Comparison of ENCODE assay signal across 15 mouse cellular contexts in the genomic region with DNA sequence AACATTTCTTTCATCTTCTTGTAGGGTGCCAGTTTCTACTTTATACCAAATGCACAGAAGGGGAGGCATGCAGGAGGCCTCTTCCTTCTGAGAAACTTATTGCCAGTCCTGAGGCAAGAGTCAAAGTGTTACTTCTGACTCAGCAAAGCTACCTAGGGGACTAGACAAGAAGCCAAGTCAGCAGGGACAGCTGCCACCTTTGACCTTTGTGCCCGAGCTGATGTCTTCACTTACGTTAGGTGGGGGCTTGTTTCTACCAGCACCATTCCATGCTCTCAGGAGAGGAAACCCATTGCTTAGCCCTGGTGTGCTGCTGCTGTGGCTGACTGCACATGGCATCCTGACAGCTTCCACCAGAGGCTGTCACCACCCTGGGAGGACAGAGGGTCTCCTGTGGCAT. TPM values are rescaled to one million over a fixed set of nuclear protein-coding genes. Genes with fewer than 3 reads are reported as not detected.
DNase-seq lines count a peak whose midpoint lies in the region; ATAC-seq and TF ChIP-seq lines count a peak whose summit lies in the region.
"Had no signal": no experiment of that assay in that cellular context is flagged by ENCODE, and none has a peak within 500 bp of the region (broad histone marks: within the 10 kb centered on the region; RNA-seq: fewer than 3 reads in every experiment).

No protein-coding gene starts in this region.

- no peak overlapping the region for H3K4me3 ChIP-seq in hindbrain, embryonic 12.5 days
- H3K4me3 ChIP-seq in hindbrain, postnatal 0 days (ENCODE audit: low read length), result no peak overlapping the region
- no peak overlapping the region for H3K4me3 ChIP-seq in kidney, adult 2 months (ENCODE audit: insufficient read depth, low read depth, low read length)
- no peak overlapping the region for H3K4me3 ChIP-seq in liver, embryonic 12.5 days

- TF ChIP-seq POLR2A in kidney, adult 2 months (IDR thresholded peaks at IDR 0.05; ENCODE audit: low read depth, low read length), result no peak

- H3K4me1 ChIP-seq in hindbrain, embryonic 12.5 days, result peaks cover 21% of the 10 kb centered on the region
- H3K4me1 ChIP-seq in hindbrain, postnatal 0 days (ENCODE audit: insufficient read depth, low read length), result no peaks in the 10 kb centered on the region
- H3K4me1 ChIP-seq in kidney, adult 2 months (ENCODE audit: control insufficient read depth, insufficient read depth, low read length), result peaks cover 23% of the 10 kb centered on the region; the same call in 1 of the 2 replicates
- peaks cover 90% of the 10 kb centered on the region for H3K4me1 ChIP-seq in liver, embryonic 12.5 days

- H3K36me3 ChIP-seq in hindbrain, embryonic 12.5 days, result no peaks in the 10 kb centered on the region
- no peaks in the 10 kb centered on the region for H3K36me3 ChIP-seq in hindbrain, postnatal 0 days (ENCODE audit: insufficient read depth, low read length)
- no peaks in the 10 kb centered on the region for H3K36me3 ChIP-seq in kidney, adult 2 months (ENCODE audit: control insufficient read depth, insufficient read depth, low read length)
- no peaks in the 10 kb centered on the region for H3K36me3 ChIP-seq in liver, embryonic 12.5 days

- 20% methylated on average over 2 of the region's 2 CpGs for WGBS in hindbrain, embryonic 12.5 days
- WGBS in hindbrain, postnatal 0 days, result 34% methylated on average over 2 of the region's 2 CpGs
- 49% methylated on average over 2 of the region's 2 CpGs for WGBS in kidney, adult 2 months
- 65% methylated on average over 2 of the region's 2 CpGs for WGBS in liver, embryonic 12.5 days (ENCODE audit: insufficient replicate concordance)

- no peak for TF ChIP-seq CTCF in hindbrain, postnatal 0 days (IDR thresholded peaks at IDR 0.05; ENCODE audit: low read depth)
- TF ChIP-seq CTCF in kidney, adult 2 months (conservative IDR thresholded peaks at IDR 0.05; ENCODE audit: insufficient read depth, insufficient read length, low read depth, low read length), result no peak

- H3K27me3 ChIP-seq in hindbrain, embryonic 12.5 days, result no peaks in the 10 kb centered on the region
- no peaks in the 10 kb centered on the region for H3K27me3 ChIP-seq in hindbrain, postnatal 0 days (ENCODE audit: insufficient read depth, low read length)
- H3K27me3 ChIP-seq in kidney, adult 2 months (replicated peaks; ENCODE audit: control insufficient read depth, insufficient read depth, low read length), result no peaks in the 10 kb centered on the region
- H3K27me3 ChIP-seq in liver, embryonic 12.5 days (replicated peaks), result no peaks in the 10 kb centered on the region

- 0 out of 2 replicates have a peak, but pooled peaks have one; percentile 49 for ATAC-seq in hindbrain, embryonic 12.5 days (ENCODE audit: low FRiP score)
- no peak for ATAC-seq in hindbrain, postnatal 0 days
- ATAC-seq in liver, embryonic 12.5 days, result no peak
- ATAC-seq: forebrain, embryonic 14.5 days had no signal

- H3K4me2 ChIP-seq in hindbrain, embryonic 12.5 days (replicated peaks), result no peak overlapping the region
- H3K4me2 ChIP-seq in hindbrain, postnatal 0 days (ENCODE audit: low read depth, low read length), result no peak overlapping the region
- H3K4me2 ChIP-seq in liver, embryonic 12.5 days, result peak overlapping the region; percentile 59; the same call in 1 of the 2 replicates

- no peaks in the 10 kb centered on the region for H3K9me3 ChIP-seq in hindbrain, embryonic 12.5 days (replicated peaks)
- H3K9me3 ChIP-seq in hindbrain, postnatal 0 days (ENCODE audit: low read length), result no peaks in the 10 kb centered on the region
- no peaks in the 10 kb centered on the region for H3K9me3 ChIP-seq in liver, embryonic 12.5 days (replicated peaks)

- H3K27ac ChIP-seq in hindbrain, embryonic 12.5 days, result no peak overlapping the region
- H3K27ac ChIP-seq in hindbrain, postnatal 0 days, result no peak overlapping the region
- H3K27ac ChIP-seq in kidney, adult 2 months (ENCODE audit: insufficient read depth, low read depth, low read length), result peak overlapping the region; percentile 63
- H3K27ac ChIP-seq in liver, embryonic 12.5 days, result peak overlapping the region; percentile 96

- H3K9ac ChIP-seq in hindbrain, embryonic 12.5 days, result no peak overlapping the region
- H3K9ac ChIP-seq in hindbrain, postnatal 0 days (replicated peaks; ENCODE audit: low read length), result no peak overlapping the region
- peak overlapping the region; percentile 63 for H3K9ac ChIP-seq in liver, embryonic 12.5 days

- DNase-seq in embryo, embryonic 10 days (ENCODE audit: low spot score), result peak; percentile 48
- no peak for DNase-seq in embryo, embryonic 11 days
- DNase-seq in hindbrain, postnatal 0 days (ENCODE audit: low spot score), result no peak
- peak; percentile 86 for DNase-seq in kidney, adult 2 months
- no peak for DNase-seq in thymus, adult 18-20 months
- DNase-seq in thymus, postnatal 25 days, result no peak
- DNase-seq: adrenal gland, adult 8-10 months; cerebellum, postnatal 14 days; gastrocnemius, postnatal 10 days; lung, adult 2 months had no signal

RNA-seq across cellular contexts. Expression of a gene that starts 16.5 kb away (rescaled TPM):
- polyA plus RNA-seq in hindbrain, embryonic 12.5 days (2016; fragmentation: Nextera tagmentation; extraction: Ambion mirVana), result 6.4 and 7.9 TPM in 2 replicates
- 3.7 and 5.2 TPM in 2 replicates for total RNA-seq in hindbrain, postnatal 0 days (2014; rRNA removed)
- polyA plus RNA-seq in hindbrain, postnatal 0 days (2015; fragmentation: Nextera tagmentation; extraction: Ambion mirVana), result 3.4 and 3.5 TPM in 2 replicates
- polyA plus RNA-seq in kidney, adult 2 months (2012; rRNA removed), result 5.7 and 6.9 TPM in 2 replicates
- polyA plus RNA-seq in liver, embryonic 12.5 days (2016; fragmentation: Nextera tagmentation; extraction: Ambion mirVana), result 0.10 and 0.17 TPM in 2 replicates
- total RNA-seq: megakaryocyte-erythroid progenitor cell, adult 5-6 weeks had no signal
- polyA plus RNA-seq: spleen, adult 2 months had no signal

Comparison
In these comparisons a context has a peak if more than half of its experiments do, and no peak if none do; other contexts are left out.
1. DNase-seq: peak in embryo, embryonic 10 days (single experiment) and kidney, adult 2 months (single experiment); none in embryo, embryonic 11 days (single experiment), hindbrain, postnatal 0 days (single experiment), thymus, adult 18-20 months (0 of 2) and thymus, postnatal 25 days (single experiment).
2. H3K27ac ChIP-seq: peak in kidney, adult 2 months (single experiment) and liver, embryonic 12.5 days (single experiment); none in hindbrain, embryonic 12.5 days (single experiment) and hindbrain, postnatal 0 days (single experiment).